Mouse (Mus musculus) Patski (cell line): ENCODE measurements around the gene Lmtk2. TPM values are rescaled to one million over a fixed set of nuclear protein-coding genes. Genes with fewer than 3 reads are reported as not detected.

ENCODE experiments used
- ATAC-seq: fragments of 100-300 bp; one replicate; pipeline ENCODE4 v1.8.0; 2021
- CTCF ChIA-PET: fragments of 350-600 bp; sonication (Branson Sonifier 250); formaldehyde crosslinking; loops from one replicate; lab custom pipeline; 2022; ENCODE audit warnings: inconsistent platforms; lab: Charles Lee
- POLR2A ChIA-PET: fragments of 350-600 bp; sonication (Branson Sonifier 250); formaldehyde crosslinking; loops from one replicate; lab custom pipeline; 2022; ENCODE audit warnings: antibody characterized with exemption, inconsistent platforms; lab: Charles Lee
- DNase-seq: peaks from one replicate; pipeline ENCODE4 v3.0.0-alpha.2; 2011; ENCODE audit warnings: low read depth, low spot score
- H3K27me3 ChIP-seq: fragments of 371-371 bp; one replicate; pipeline ENCODE4 v1.5.1; 2021
- CTCF ChIP-seq: fragments of 100-300 bp; IDR thresholded peaks from one replicate; pipeline ENCODE4 v1.5.1; 2021
- in situ Hi-C: fragments of 300-500 bp; cut with MboI; formaldehyde crosslinking; loops from 3 replicates; pipeline ENCODE4 v1.11.1; 2018; ENCODE audit warnings: low pct_unique_long_range_greater_than_20kb, mixed read lengths
- polyA plus RNA-seq: library from polyadenylated mRNA; unstranded; gene quantifications from one replicate; pipeline ENCODE4 v1.2.3, GENCODE M21; 2021

Lmtk2 gene
- polyA plus RNA-seq, 1 experiment from 2014 or later, result 19.7 TPM

DNA sequence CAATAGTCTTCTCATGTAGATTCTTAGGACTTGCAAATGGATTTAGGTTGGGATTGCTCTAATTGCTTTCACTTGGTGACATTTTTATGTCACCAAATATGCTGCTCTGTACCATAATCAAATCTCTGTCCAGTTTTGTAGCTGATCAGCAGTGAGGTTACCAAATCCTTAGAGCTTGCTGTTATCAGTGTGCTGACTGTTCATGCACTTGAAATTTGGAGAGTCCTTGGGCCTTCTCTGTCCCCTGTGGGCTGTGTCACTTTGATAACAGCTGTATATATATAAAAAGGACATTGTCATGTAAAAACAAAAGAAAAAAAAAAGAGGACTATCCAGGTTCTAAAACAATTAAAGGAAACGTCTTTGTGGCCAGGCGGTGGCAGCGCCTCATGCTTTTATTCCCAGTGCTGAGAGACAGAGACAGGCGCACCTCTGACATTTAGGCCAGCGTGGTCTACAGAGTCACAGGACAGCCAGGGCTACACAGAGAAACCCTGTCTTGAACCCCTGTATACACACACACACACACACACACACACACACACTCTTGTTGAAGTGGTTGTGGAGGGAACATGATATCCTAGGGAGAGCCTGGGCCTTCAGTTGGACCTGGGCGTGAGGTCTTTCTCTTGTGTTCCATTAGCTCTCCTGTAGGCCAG lies 5.4 kb downstream of the Lmtk2 start:
- ChIA-PET CTCF (interaction anchor here (0.6 to 8.1 kb wide), 4 partner anchors 10 to 59 kb away, joined by 3 to 39 read pairs (median 4); no protein-coding TSS in a partner anchor), POLR2A (no interaction called here)
- ATAC-seq (no peak), DNase-seq (no peak)
- in situ Hi-C loops, result no loop called here
- H3K27me3 ChIP-seq, result no peaks in the 10 kb centered on the region
- TF ChIP-seq CTCF, result no peak

DNA sequence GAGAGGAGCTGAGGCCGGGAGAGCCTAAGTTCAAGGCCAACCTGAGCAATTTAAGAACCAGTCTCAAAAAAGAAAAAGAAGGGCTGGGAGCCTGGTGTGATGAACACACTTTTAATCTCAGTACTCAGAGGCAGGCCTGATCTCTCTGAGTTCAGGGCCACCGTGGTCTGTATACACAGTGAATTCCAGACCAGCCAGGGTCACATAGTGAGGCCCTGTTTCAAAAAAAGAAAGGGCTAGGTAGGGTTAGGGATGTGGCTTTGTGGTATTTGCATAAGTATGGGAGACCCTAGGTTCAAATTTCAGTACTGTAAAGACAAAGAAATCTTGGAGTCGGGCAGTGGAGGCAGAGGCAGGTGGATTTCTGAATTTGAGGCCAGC lies 5.9 kb downstream of the Lmtk2 start:
- ATAC-seq (no peak), DNase-seq (no peak)
- ChIA-PET CTCF (interaction anchor here (0.6 to 8.1 kb wide), 3 partner anchors 10 to 58 kb away, joined by 3 to 39 read pairs (median 4); no protein-coding TSS in a partner anchor), POLR2A (no interaction called here)
- no peak for TF ChIP-seq CTCF
- no peaks in the 10 kb centered on the region for H3K27me3 ChIP-seq
- in situ Hi-C loops, result no loop called here

DNA sequence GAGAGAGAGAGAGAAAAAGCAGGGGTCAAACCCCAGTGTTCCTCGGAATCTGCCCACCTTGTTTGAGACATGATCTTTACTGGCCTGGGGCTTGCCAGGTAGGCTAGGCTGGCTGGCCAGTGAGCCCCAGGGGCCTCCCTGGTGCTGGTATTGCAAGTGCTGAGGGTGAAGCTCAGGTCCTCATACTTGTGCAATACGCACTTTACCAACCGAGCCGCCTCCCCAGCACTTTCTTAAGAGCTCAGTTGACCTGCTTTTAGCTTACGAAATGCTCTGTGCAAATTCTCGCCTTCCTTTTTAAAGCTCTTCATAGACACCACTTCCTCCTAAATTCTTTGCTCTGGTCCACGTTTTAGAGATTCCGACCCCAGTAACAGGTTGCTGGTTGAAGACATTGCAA lies 9.0 kb downstream of the Lmtk2 start:
- ChIA-PET POLR2A (interaction anchor here (0.6 kb wide), 1 partner anchor 221 kb away, joined by 3 read pairs; no protein-coding TSS in a partner anchor), CTCF (interaction anchor here (1.8 kb wide), 1 partner anchor 9 kb away, joined by 6 read pairs; the partner anchor contains the start of gene Lmtk2)
- in situ Hi-C loops, result no loop called here
- no peak for TF ChIP-seq CTCF
- ATAC-seq (no peak), DNase-seq (no peak)
- H3K27me3 ChIP-seq, result no peaks in the 10 kb centered on the region

DNA sequence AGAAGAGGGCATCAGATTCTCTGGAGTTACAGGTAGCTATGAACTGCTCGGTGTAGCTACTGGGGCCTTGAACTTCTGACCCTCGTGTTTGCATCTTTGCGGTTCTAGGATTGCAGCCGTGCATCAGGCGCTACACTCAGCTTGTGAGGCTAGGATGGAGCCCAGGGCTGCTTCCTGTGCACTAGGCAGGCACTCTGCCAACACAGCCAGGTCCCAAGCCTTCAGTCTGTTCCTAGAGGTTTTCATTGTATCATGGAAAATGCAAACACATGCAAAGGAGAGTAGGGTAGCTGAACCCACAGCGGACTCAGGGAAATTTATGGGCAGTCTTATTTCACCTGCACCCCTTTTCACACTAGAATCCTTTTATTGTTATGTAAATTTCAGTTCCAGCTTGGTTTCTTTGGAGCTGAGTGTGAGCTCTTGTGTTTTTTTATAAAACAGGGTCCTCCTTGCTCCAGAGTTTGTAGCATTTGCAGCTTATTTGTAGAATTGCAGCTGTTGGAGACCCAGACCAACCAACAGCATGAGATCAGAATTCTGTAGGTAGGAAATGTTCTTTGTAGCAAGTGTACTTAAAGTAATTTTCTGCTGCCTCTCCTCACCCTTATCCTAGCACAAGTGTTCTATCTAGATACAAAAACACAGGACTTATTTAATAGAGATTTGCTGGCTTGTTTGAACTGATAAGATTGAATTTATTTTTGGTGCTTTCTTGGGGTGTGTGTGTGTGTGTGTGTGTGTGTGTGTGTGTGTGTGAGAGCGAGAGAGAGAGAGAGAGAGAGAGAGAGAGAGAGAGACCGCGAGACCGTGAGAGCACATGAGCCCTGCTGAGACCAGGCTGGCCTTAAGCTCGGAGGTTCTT lies 12.6 kb downstream of the Lmtk2 start:
- DNase-seq (no peak), ATAC-seq (no peak)
- no peaks in the 10 kb centered on the region for H3K27me3 ChIP-seq
- CTCF ChIA-PET, result interaction anchor here (5.3 kb wide), 1 partner anchor 13 kb away, joined by 20 read pairs; no protein-coding TSS in a partner anchor
- POLR2A ChIA-PET, result no interaction called here
- no peak for TF ChIP-seq CTCF
- in situ Hi-C loops, result loop anchor here (5.0 kb wide), 1 partner anchor 1831 kb away; no protein-coding TSS in a partner anchor

DNA sequence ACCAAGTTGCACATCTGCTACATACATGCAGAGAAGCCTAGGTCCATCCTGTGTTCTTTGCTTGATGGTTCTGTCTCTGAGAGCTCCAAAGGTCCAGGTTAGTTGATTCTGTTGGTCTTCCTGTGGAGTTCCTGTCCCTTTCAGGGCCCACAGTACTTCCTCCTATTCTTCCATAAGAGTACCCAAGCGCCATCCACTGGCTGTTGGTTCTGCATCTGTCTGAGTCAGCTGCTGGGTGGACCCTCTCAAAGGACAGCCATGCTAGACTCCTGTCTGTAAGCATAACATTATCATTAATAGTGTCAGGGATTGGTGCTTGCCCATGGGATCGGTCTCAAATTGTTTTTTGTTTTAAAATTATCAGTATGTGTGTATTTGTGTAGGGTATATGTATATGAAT lies 13.8 kb downstream of the Lmtk2 start:
- DNase-seq (no peak), ATAC-seq (no peak)
- no peaks in the 10 kb centered on the region for H3K27me3 ChIP-seq
- TF ChIP-seq CTCF, result no peak
- in situ Hi-C loops, result loop anchor here (5.0 kb wide), 1 partner anchor 1832 kb away; no protein-coding TSS in a partner anchor
- CTCF ChIA-PET, result interaction anchor here (4.6 to 5.3 kb wide), 2 partner anchors 12 kb away, joined by 20 to 39 read pairs; partner anchors contain the start of gene Lmtk2
- POLR2A ChIA-PET, result no interaction called here

DNA sequence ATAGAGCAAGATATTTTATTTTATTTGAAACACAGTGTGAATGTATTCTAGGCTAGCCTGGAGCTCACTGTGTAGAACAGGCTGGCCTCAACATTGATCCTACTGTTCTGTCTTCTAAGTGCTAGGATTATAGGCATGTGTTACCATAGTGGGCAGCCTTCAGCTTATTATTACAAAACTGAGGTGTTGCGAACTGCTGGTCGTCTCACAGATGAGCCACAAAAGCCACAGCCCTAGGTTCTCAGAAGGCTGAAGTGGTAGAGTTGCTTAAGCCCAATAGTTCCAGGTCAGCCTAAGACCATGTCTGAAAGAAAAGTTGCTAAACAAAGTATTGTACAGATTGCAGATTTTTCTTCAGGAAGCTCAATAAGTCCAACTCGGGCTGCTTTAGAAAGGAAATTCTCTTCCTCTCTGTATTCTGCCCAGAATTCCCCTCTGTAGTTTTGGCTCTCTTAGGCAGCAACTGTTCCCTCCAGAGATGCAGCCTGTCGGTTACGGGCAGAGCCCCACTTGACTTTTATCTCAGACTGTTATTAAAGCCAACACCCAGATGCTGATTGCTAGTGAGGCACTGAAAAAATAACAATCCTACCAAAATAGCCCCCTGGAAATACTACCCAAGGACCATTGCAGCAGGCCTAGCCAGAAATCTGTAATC lies 14.9 kb downstream of the Lmtk2 start:
- in situ Hi-C loops, result loop anchor here (5.0 kb wide), 1 partner anchor 1833 kb away; no protein-coding TSS in a partner anchor
- no peak for TF ChIP-seq CTCF
- no peaks in the 10 kb centered on the region for H3K27me3 ChIP-seq
- ChIA-PET CTCF (interaction anchor here (1.6 to 5.3 kb wide), 3 partner anchors 11 to 39 kb away, joined by 4 to 39 read pairs (median 20); partner anchors contain the start of gene Lmtk2), POLR2A (no interaction called here)
- no peak for ATAC-seq
- no peak for DNase-seq

DNA sequence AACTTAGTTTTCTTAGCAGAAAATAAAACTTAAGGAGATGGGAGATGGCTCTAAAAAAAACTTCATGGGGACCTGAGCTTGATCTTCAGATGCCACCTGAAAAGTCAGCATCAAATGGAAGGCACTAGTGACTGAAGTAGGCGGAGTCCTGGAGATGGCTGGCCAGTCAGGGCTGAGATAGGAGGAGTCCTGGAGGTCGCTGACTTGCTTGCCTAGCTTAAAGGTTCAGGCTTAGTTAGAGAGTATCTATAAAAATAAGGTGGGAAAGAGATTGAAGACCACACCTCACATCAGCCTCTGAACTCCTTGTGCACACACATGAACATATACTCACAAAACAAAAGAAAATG lies 15.4 kb downstream of the Lmtk2 start:
- TF ChIP-seq CTCF, result no peak
- H3K27me3 ChIP-seq, result no peaks in the 10 kb centered on the region
- in situ Hi-C loops, result no loop called here
- ATAC-seq (no peak), DNase-seq (no peak)
- CTCF ChIA-PET, result interaction anchor here (1.6 to 5.3 kb wide), 4 partner anchors 8 to 39 kb away, joined by 4 to 39 read pairs (median 12); partner anchors contain the start of gene Lmtk2
- POLR2A ChIA-PET, result no interaction called here

DNA sequence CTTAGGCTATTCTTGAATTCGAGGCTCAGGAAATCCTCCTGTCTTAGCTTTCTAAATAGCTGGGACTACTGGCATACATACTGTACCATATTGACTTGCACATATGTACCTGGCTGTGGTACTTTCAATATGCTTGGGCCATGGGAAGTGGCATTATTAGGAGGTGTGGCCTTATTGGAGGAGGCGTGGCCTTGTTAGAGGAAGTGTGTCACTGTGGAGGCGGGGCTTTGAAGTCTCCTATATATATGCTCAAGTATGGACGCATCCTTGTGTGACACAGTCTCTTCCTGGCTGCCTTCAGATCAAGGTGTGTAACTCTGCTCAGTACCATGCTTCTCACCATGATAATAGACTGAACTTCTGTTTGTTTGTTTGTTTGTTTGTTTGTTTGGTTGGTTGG lies 18.0 kb downstream of the Lmtk2 start:
- ATAC-seq (no peak), DNase-seq (no peak)
- TF ChIP-seq CTCF, result no peak
- in situ Hi-C loops, result no loop called here
- ChIA-PET POLR2A (no interaction called here), CTCF (interaction anchor here (1.0 kb wide), 1 partner anchor 25 kb away, joined by 4 read pairs; no protein-coding TSS in a partner anchor)
- H3K27me3 ChIP-seq, result no peaks in the 10 kb centered on the region

DNA sequence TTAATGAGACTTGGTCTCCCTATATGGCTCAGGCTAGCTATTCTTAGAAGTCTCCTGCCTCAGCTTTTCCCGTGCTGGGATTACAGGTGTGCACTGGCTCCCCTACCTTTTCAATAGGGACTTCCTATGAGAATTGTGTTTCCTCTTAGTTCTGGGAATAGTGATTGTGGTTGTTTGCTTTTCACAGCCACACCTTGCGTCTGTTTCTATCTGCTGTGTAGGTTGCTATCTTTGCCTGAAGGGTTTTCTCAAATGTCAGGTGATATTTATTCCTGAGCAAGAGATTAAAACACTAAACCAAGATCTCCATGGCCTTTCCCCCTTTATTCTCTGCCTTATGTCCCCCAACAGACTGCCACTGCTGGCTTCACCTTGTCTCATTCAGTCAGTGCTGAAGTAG lies 19.1 kb downstream of the Lmtk2 start:
- TF ChIP-seq CTCF, result no peak
- ChIA-PET CTCF (no interaction called here), POLR2A (no interaction called here)
- in situ Hi-C loops, result no loop called here
- H3K27me3 ChIP-seq, result no peaks in the 10 kb centered on the region
- ATAC-seq (no peak), DNase-seq (no peak)

DNA sequence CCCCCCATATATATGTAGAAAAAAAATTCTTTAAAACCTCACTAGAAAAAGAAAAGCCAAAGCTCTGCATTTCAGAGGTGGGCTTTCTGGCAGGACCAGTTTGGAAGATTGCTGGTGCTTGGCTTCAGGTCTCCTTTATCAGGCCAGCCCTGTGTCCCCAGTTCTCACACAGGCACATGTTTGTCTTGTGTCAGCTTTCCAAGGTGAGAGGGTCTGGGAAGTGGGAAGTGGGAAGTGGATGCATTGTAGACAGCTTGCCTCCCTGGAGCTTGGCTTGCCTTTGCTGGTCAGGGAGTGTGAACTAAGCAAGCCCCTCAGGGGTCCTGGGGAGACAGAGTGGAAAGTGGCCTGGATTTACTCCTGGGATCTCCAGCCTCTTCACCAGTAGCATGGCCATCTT lies 21.3 kb downstream of the Lmtk2 start:
- in situ Hi-C loops, result no loop called here
- POLR2A ChIA-PET, result no interaction called here
- DNase-seq (no peak), ATAC-seq (no peak)
- no peaks in the 10 kb centered on the region for H3K27me3 ChIP-seq
- no peak for TF ChIP-seq CTCF
- CTCF ChIA-PET, result interaction anchor here (1.5 kb wide), 1 partner anchor 24 kb away, joined by 3 read pairs; no protein-coding TSS in a partner anchor
